Mouse (Mus musculus): ENCODE measurements around the gene Slc9b1. TPM values are rescaled to one million over a fixed set of nuclear protein-coding genes. Genes with fewer than 3 reads are reported as not detected.
A peak's percentile ranks its signal among the peaks of the same experiment; 100 is the strongest.

The Slc9b1 gene
- polyA plus RNA-seq, 1 experiment from 2014 or later = not detected

GRCm38 (mm10) chr3:135437758-135438495 is 90.1 kb downstream of the Slc9b1 start, which contains the start of gene Ube2d3:
TSS of gene Ube2d3 (plus strand) at chr3:135438149.
- Histone ChIP-seq H3K27ac (ENCODE audit: low read depth, low read length) (peak within 1 kb of the TSS; percentile 100), H3K9me3 (ENCODE audit: control insufficient read depth, low read length) (no peaks in the 10 kb centered on the region), H3K36me3 (ENCODE audit: control insufficient read depth, insufficient read depth, low read length) (no peaks in the 10 kb centered on the region), H3K27me3 (ENCODE audit: control insufficient read depth, insufficient read depth, low read length) (no peaks in the 10 kb centered on the region), H3K4me3 (ENCODE audit: low read depth, low read length) (peak within 1 kb of the TSS; percentile 96), H3K4me1 (replicated peaks; ENCODE audit: control insufficient read depth, insufficient read depth, low read length) (0 out of 2 replicates have a peak, but pooled peaks cover 2% of the 10 kb centered on the region), H3K9ac (ENCODE audit: low read depth, low read length) (peak within 1 kb of the TSS; percentile 87), H3K4me2 (replicated peaks; ENCODE audit: low read depth, low read length) (peak within 1 kb of the TSS; percentile 66)
- under 1% methylated on average over 51 of the region's 56 CpGs for WGBS
- peak; percentile 96 for ATAC-seq (ENCODE audit: low FRiP score)
- peak; percentile 98 for DNase-seq (ENCODE audit: low spot score)

- ATAC-seq (ENCODE audit: low FRiP score) = peak; percentile 82
- under 1% methylated on average over 36 of the region's 50 CpGs for WGBS
- DNase-seq (ENCODE audit: low spot score) = peak; percentile 93
These were observed 90.7 kb downstream of the Slc9b1 start for GRCm38 (mm10) chr3:135438531-135438912.

GRCm38 (mm10) chr3:135438913-135439531 is 91.2 kb downstream of the Slc9b1 start:
- DNase-seq (ENCODE audit: low spot score) (peak; percentile 84), ATAC-seq (ENCODE audit: low FRiP score) (peak; percentile 72)
- peak overlapping the region; percentile 87 for H3K9ac ChIP-seq (ENCODE audit: low read depth, low read length)
- H3K9me3 ChIP-seq (ENCODE audit: control insufficient read depth, low read length) = no peaks in the 10 kb centered on the region
- under 1% methylated on average over 42 of the region's 76 CpGs for WGBS
- peak overlapping the region; percentile 66 for H3K4me2 ChIP-seq (replicated peaks; ENCODE audit: low read depth, low read length)
- no peaks in the 10 kb centered on the region for H3K36me3 ChIP-seq (ENCODE audit: control insufficient read depth, insufficient read depth, low read length)
- 0 out of 2 replicates have a peak, but pooled peaks cover 2% of the 10 kb centered on the region for H3K4me1 ChIP-seq (replicated peaks; ENCODE audit: control insufficient read depth, insufficient read depth, low read length)
- H3K27ac ChIP-seq (ENCODE audit: low read depth, low read length) = peak overlapping the region; percentile 100
- no peaks in the 10 kb centered on the region for H3K27me3 ChIP-seq (ENCODE audit: control insufficient read depth, insufficient read depth, low read length)
- peak overlapping the region; percentile 96 for H3K4me3 ChIP-seq (ENCODE audit: low read depth, low read length)

More at GRCm38 (mm10) chr3:135438531-135438912, 90.7 kb downstream of the Slc9b1 start:
- Histone ChIP-seq H3K9ac (ENCODE audit: low read depth, low read length) (peak overlapping the region; percentile 87), H3K36me3 (ENCODE audit: control insufficient read depth, insufficient read depth, low read length) (no peaks in the 10 kb centered on the region), H3K9me3 (ENCODE audit: control insufficient read depth, low read length) (no peaks in the 10 kb centered on the region), H3K4me2 (replicated peaks; ENCODE audit: low read depth, low read length) (peak overlapping the region; percentile 36), H3K27ac (ENCODE audit: low read depth, low read length) (peak overlapping the region; percentile 100), H3K27me3 (ENCODE audit: control insufficient read depth, insufficient read depth, low read length) (no peaks in the 10 kb centered on the region), H3K4me3 (ENCODE audit: low read depth, low read length) (peak overlapping the region; percentile 96), H3K4me1 (replicated peaks; ENCODE audit: control insufficient read depth, insufficient read depth, low read length) (0 out of 2 replicates have a peak, but pooled peaks cover 2% of the 10 kb centered on the region)

GRCm38 (mm10) chr3:135439651-135440050 is 91.8 kb downstream of the Slc9b1 start:
- H3K9ac ChIP-seq (ENCODE audit: low read depth, low read length) = peak overlapping the region; percentile 87
- 3% methylated on average over 15 of the region's 15 CpGs for WGBS
- peak overlapping the region; percentile 66 for H3K4me2 ChIP-seq (replicated peaks; ENCODE audit: low read depth, low read length)
- H3K27me3 ChIP-seq (ENCODE audit: control insufficient read depth, insufficient read depth, low read length) = no peaks in the 10 kb centered on the region
- H3K4me3 ChIP-seq (ENCODE audit: low read depth, low read length) = peak overlapping the region; percentile 96
- 0 out of 2 replicates have a peak, but pooled peaks cover 2% of the 10 kb centered on the region for H3K4me1 ChIP-seq (replicated peaks; ENCODE audit: control insufficient read depth, insufficient read depth, low read length)
- H3K9me3 ChIP-seq (ENCODE audit: control insufficient read depth, low read length) = no peaks in the 10 kb centered on the region
- H3K36me3 ChIP-seq (ENCODE audit: control insufficient read depth, insufficient read depth, low read length) = no peaks in the 10 kb centered on the region
- ATAC-seq (ENCODE audit: low FRiP score) (no peak), DNase-seq (ENCODE audit: low spot score) (no peak)
- peak overlapping the region; percentile 100 for H3K27ac ChIP-seq (ENCODE audit: low read depth, low read length)

GRCm38 (mm10) chr3:135440221-135440620 is 92.4 kb downstream of the Slc9b1 start:
- no peaks in the 10 kb centered on the region for H3K36me3 ChIP-seq (ENCODE audit: control insufficient read depth, insufficient read depth, low read length)
- H3K4me3 ChIP-seq (ENCODE audit: low read depth, low read length) = peak overlapping the region; percentile 96
- peak overlapping the region; percentile 87 for H3K9ac ChIP-seq (ENCODE audit: low read depth, low read length)
- DNase-seq (ENCODE audit: low spot score) (peak; percentile 14), ATAC-seq (ENCODE audit: low FRiP score) (no peak)
- no peaks in the 10 kb centered on the region for H3K9me3 ChIP-seq (ENCODE audit: control insufficient read depth, low read length)
- H3K4me2 ChIP-seq (replicated peaks; ENCODE audit: low read depth, low read length) = peak overlapping the region; percentile 66
- 31% methylated on average over 7 of the region's 7 CpGs for WGBS
- no peak overlapping the region for H3K27ac ChIP-seq (ENCODE audit: low read depth, low read length)
- H3K27me3 ChIP-seq (ENCODE audit: control insufficient read depth, insufficient read depth, low read length) = no peaks in the 10 kb centered on the region
- 0 out of 2 replicates have a peak, but pooled peaks cover 2% of the 10 kb centered on the region for H3K4me1 ChIP-seq (replicated peaks; ENCODE audit: control insufficient read depth, insufficient read depth, low read length)

- Histone ChIP-seq H3K4me3 (ENCODE audit: low read depth, low read length) (peak overlapping the region; percentile 96), H3K27me3 (ENCODE audit: control insufficient read depth, insufficient read depth, low read length) (no peaks in the 10 kb centered on the region), H3K9ac (ENCODE audit: low read depth, low read length) (no peak overlapping the region), H3K9me3 (ENCODE audit: control insufficient read depth, low read length) (no peaks in the 10 kb centered on the region), H3K36me3 (ENCODE audit: control insufficient read depth, insufficient read depth, low read length) (no peaks in the 10 kb centered on the region), H3K4me2 (replicated peaks; ENCODE audit: low read depth, low read length) (peak overlapping the region; percentile 66), H3K27ac (ENCODE audit: low read depth, low read length) (no peak overlapping the region), H3K4me1 (replicated peaks; ENCODE audit: control insufficient read depth, insufficient read depth, low read length) (0 out of 2 replicates have a peak, but pooled peaks cover 2% of the 10 kb centered on the region)
- WGBS = 64% methylated on average over 10 of the region's 10 CpGs
- DNase-seq (ENCODE audit: low spot score) (no peak), ATAC-seq (ENCODE audit: low FRiP score) (no peak)
These were observed 92.8 kb downstream of the Slc9b1 start for GRCm38 (mm10) chr3:135440621-135441020.

GRCm38 (mm10) chr3:135444930-135445329 is 97.1 kb downstream of the Slc9b1 start:
- no peak overlapping the region for H3K27ac ChIP-seq (ENCODE audit: low read depth, low read length)
- DNase-seq (ENCODE audit: low spot score) = no peak
- no peak for ATAC-seq (ENCODE audit: low FRiP score)
- H3K4me1 ChIP-seq (replicated peaks; ENCODE audit: control insufficient read depth, insufficient read depth, low read length) = 0 out of 2 replicates have a peak, but pooled peaks cover 2% of the 10 kb centered on the region
- H3K9me3 ChIP-seq (ENCODE audit: control insufficient read depth, low read length) = no peaks in the 10 kb centered on the region
- no peak overlapping the region for H3K4me2 ChIP-seq (replicated peaks; ENCODE audit: low read depth, low read length)
- no peaks in the 10 kb centered on the region for H3K27me3 ChIP-seq (ENCODE audit: control insufficient read depth, insufficient read depth, low read length)
- H3K36me3 ChIP-seq (ENCODE audit: control insufficient read depth, insufficient read depth, low read length) = no peaks in the 10 kb centered on the region
- H3K4me3 ChIP-seq (ENCODE audit: low read depth, low read length) = no peak overlapping the region
- no peak overlapping the region for H3K9ac ChIP-seq (ENCODE audit: low read depth, low read length)
